Mouse (Mus musculus) left cerebral cortex, postnatal 14 days (tissue): ENCODE results near the gene C8b. TPM values are rescaled to one million over a fixed set of nuclear protein-coding genes. Genes with fewer than 3 reads are reported as not detected.

ENCODE experiments used
- DNase-seq, 2 experiments: peaks; one replicate each; pipeline ENCODE4 v3.0.0; 2021 to 2022; ENCODE audit warnings: low spot score in 2 of 2, mixed read lengths in 1 of 2
- intact Hi-C: fragments of 180-260 bp; cut with DNase I; formaldehyde crosslinking; loops from one replicate; pipeline ENCODE4 v1.15.1; 2025
- long read RNA-seq, 2 experiments: library from polyadenylated mRNA; stranded (forward); transcript quantifications; one replicate each; pipeline ENCODE4 v2.0.0; 2021
- total RNA-seq, 2 experiments: library from RNA; stranded (reverse); gene quantifications; 2 replicates each; pipeline ENCODE4 v1.2.3; 2021

Gene C8b
- total RNA-seq = under 1 TPM in 1 of 2 experiments, not detected in 1; 0.34 TPM
- long read RNA-seq, experiment 1 = 0 reads
- long read RNA-seq, experiment 2 = 0 reads

DNA sequence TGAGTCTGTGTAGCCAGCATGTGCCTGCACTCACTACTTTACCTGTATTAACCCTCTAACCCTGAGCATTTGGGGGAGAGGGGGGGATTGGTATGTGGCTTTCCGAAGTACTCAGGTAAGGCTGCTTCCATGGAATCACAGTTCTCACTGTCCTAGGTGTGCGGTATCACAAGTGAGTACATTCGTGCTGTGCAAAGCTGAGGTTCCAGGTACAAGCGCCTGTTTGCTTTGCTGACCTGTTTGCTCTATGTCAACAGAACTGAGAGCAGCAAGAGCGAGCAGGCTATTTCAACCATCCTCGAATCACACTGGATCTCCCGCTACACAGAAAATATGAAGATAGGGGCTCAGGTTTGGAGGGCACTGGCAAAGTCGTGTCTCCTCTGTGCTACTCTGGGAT is at the start of gene C8b:
Gene C8b, plus strand, starts transcription at position 253 of the 400 bp plus-strand sequence.
- intact Hi-C loops = no loop called here
- no peak for DNase-seq

DNA sequence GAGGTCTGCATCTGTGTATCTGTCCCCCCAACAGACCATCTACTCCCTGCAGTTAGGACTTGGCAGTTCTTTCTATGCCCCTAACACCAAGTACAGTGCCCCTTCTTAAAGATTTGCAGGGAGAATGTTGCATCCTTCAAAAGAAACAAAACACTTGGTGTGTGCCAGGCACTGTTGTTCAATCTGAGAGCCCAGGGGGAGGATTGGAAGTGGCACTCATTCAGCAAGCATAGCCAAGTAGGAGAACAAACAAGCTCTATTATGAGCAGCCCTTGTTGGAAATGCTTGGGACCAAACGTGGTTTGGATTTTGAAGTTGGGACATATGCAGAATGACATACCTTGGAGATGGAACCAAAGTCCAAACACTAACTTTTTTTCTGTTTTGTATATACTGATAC is 49.6 kb upstream of the C8b start:
- intact Hi-C loops = no loop called here
- DNase-seq = no peak

DNA sequence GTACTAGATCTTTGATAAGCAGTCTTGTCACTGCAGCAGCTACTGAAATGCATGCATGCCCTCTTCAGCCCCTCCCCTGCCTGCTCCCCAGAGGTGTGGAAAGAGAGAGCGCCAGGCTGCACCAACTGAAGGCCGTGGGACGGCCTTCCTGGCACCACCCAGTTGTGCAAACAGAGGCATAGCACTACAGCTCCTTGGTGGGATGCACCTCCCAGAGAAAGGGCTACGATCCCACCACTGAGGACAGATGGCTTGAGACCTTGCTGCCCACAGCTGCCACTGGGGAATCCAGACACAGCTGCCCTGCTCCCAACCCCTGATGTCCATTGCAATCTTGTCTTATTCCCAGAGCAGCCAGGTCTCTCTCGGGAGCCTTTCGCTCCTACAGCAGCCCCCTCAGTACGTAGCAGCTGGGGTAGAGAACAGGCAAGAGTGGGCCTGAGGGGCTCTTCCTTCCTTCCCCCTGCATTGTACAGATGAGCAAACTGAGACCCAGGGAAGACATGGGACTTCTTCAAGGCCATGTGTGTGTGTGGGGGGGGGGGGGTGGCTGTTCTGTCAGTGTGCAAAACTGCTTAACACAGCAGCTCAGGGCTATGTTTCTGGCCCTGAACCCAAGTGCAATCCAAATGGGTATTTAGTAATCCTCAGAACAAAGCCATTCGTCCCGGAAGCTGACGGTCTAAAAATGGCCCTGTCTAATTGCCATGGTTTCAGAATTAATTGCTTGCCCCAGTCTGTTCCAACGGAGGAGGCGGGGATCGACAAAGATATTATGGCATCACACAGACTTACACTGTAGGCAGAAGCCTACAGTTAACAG is 46.9 kb upstream of the C8b start:
- intact Hi-C loops = no loop called here
- DNase-seq = peak; percentile 56 to 74

DNA sequence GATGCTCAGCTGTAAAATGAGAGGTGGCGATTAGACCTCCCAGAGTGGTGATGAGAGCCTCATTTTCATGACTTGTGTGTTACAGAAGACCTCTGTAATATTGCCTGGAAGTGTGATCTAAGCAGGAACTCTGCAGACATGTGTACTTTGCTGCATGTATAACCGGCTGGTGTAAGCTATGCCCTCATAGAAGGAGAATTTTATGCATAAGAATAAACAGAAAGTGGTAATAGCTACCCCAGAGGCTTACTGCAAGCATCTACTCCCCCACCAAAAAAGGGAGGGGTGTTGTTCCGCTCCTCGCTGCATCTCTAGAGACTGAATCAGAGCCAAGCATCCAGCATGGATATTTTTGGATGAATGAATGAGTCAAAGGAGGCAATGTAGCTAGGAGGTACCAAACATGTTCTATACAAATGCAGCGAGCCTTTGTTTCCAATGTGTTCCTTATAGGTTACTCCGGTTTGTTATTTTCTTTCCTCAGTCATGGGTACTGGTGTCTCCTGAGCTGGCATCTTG is 42.5 kb upstream of the C8b start:
- intact Hi-C loops = loop anchor here (10.0 kb wide), 1 partner anchor 359 kb away; no protein-coding TSS in a partner anchor
- peak; percentile 53 to 77 for DNase-seq

DNA sequence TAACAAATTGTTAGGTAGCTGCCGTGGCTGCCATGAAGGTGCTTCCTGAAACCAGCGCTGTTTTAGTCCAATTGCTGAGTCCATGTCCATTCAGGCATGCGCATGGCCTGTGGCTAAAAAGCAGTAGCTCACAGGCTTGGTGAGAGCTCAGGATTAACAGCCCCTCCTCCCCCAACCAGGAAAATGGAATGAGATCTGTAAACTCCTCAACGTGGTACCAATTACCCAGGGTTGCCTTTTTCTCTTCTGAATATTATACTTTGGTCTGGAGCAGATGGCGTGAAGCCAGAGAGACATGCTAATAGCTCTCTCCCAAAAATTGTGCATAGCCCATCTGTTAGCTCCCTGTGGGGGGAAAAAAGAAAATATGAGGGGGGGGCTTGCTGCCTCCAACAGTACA is 41.9 kb upstream of the C8b start:
- intact Hi-C loops = loop anchor here (10.0 kb wide), 1 partner anchor 359 kb away; no protein-coding TSS in a partner anchor
- DNase-seq = no peak

DNA sequence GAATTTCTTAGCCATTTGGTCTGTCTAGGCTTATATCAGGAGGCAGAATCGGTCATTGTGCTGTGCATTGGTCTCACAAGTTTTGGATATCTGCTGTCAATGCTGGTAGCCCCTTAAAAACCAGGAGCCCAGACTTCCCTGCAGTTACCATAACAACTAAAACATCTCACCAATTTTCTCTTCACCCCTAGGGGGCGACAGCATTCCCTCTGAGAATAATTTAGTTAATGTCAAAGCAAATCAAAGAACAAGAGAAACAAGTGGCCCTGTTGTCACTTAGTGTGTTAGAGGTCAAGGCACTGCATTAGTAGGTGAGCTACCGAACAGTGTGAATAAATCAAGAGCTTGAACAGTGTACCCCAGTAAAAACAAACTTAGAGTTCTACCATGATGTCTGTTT is 40.4 kb upstream of the C8b start:
- intact Hi-C loops = loop anchor here (10.0 kb wide), 1 partner anchor 361 kb away; no protein-coding TSS in a partner anchor
- peak; percentile 40 to 67 for DNase-seq

DNA sequence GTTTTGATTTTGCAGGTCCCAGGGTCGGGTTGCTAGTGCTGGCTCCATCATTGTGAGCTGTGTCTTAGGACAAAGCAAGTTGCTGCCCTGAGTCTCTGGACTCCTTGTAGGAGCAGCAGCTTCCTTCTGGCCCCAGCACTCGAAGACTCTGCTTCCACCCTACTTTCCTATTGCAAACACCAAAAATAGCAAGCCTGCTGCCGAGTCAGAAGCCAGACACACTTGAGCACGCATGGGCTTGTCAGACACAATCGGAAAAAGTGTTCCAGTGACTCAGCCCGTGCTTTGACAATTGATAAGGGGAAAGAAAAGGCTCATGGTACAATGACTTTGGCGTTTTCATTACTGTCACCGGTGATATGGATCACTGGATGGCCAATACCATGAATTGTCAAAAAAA is 36.9 kb upstream of the C8b start:
- DNase-seq = no peak
- intact Hi-C loops = loop anchor here (10.0 kb wide), 1 partner anchor 364 kb away; no protein-coding TSS in a partner anchor

DNA sequence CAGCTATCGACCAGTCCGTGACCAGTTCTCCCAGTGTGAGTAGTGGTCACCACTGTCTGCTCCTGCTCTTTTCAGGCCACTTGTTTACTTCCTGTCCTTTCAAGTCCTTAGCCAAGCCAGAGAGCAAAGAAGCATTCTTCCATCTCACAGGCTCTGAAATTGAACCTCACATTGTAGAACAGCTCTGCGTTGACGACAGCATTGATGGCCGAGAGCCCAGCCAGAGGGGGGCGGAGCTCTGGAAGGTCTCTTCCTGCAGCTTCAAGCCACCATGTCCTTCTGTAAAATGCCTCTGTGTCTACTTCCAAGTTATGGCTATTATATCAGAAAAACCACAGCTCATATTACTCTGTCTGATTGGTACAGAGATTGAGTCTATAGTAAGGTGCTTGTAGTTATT is 19.6 kb upstream of the C8b start:
- DNase-seq = peak; percentile 28
- intact Hi-C loops = no loop called here

DNA sequence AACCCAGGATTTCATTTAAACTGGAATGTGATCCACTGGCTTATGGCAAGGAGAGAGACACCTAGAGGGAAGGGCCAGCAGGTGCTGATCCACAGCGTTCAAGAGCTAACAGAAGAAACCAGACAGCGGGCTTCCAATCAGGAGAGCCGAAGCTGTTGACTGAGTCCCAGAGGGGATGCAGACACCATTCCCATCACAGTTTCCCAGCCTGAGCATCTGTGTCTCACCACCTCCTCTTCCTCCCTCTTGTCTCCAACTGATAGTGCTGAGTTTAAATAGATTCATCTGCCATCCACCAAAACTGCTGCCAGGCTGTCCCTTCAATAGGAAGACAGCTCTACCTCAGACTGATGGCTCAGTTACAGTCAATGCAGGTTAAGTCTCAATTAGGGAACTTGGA is 12.0 kb upstream of the C8b start:
- DNase-seq = no peak
- intact Hi-C loops = no loop called here

DNA sequence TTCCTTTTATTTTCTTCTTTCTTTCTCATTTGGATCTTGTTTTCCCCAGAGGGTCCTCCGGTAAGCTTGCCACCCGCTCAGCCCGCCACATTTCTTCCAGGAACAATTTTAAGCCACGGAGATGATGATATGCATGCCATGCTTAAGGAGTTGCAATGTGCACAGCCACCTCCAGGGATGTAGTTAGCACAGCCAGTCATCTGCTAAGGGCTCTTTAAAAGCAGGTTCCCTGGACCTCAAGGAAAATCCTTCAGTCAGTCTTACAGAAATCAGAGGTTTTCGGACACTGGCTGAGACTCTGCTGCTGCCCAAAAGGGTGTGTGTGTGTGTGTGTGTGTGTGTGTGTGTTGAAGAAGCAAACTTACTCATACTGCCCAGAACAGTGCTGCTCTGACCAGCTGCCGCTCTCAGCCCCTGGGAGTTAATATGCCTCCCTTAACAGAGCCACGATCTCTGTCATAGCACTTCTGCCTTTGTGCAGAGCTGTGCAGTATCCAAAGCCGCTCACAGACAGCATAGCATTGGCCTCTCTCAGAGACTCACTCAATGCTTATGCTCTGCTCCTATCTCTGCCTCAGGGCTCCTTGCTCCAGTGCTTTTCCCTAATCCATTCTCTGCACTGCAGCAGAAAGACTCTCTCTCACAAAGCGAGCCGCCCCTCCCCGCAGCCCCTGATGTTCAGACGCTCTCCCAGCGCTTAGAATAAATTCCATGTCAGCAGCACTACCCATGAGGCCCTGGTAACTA is 5.1 kb upstream of the C8b start:
- intact Hi-C loops = no loop called here
- DNase-seq = peak; percentile 36 to 56

DNA sequence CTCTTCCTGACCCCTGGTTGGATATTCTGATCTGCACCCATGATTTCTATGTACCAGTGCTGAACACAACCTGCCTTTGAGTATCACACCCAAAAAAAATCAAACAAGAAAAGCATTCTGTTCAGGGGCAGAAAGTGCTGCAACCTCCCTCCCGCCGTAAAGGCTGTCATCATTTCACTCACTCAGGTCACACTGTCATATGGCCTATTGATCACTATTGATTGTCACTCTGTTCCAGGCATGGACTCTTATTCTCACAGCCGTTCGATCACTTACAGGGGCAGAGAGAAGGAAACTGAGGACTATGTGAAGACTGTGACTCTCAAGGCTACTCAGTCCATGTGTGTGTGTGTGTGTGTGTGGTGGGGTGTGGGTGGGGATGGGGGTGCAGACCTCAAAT is 2.1 kb downstream of the C8b start:
- intact Hi-C loops = no loop called here

DNA sequence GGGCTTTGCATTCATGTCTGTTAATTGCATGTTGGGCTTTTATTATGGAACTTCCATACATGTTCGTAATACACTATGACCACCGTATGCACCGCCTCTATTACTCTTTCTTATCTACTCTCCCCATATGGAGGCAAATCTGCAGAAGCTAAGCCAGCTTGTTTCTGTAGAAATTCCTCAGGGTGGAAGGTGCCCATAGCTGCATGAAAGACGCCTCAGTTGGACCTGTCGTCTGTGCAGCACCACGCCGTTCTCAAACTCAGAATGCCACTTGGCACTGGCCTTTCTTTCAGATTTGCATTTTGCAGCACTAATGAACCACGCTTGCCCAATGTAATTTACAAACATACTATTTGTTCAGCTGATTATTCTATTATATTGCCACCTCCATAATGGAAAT is 3.5 kb downstream of the C8b start:
- DNase-seq = no peak
- intact Hi-C loops = no loop called here

More for the DNA sequence above, 2.1 kb downstream of the C8b start:
- no peak for DNase-seq

DNA sequence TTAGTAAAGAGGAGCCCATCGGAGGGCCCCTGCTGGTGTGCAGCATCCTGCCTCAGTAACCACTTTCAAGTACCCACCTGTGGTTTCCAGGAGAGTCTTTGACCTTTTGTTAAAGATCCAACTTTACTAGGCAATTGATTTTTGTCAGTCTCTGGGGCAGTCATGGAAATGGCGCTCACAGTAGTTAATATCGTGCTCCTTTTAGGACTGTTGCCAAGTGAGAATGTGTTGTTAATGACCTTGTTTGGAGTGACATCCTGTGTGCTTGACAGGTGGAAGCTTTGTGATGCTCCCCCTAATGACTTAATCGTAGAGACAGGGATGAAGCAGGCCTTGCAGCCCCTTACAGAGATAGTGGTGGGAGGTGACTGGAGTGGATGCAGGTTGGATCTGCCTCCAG is 4.2 kb downstream of the C8b start:
- DNase-seq = no peak
- intact Hi-C loops = no loop called here

DNA sequence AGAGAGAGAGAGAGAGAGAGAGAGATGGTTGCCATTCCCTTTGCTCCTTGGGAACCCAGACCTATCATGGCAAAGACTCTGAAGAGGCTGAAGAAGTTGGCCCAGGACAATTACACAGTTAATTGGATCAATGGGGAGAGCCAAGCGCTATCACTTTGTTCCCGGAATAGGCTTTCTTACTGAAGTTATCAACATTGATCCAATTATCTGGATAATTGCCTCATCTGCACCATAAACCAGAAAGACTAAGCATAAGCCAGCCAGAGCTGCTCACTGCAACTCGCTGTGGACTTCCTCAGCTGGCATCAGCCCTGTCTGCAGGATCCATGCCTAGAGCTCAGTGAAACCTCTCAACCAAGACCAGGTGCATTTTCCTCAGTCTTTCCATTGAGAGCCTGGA is 9.5 kb downstream of the C8b start:
- no peak for DNase-seq
- intact Hi-C loops = no loop called here

DNA sequence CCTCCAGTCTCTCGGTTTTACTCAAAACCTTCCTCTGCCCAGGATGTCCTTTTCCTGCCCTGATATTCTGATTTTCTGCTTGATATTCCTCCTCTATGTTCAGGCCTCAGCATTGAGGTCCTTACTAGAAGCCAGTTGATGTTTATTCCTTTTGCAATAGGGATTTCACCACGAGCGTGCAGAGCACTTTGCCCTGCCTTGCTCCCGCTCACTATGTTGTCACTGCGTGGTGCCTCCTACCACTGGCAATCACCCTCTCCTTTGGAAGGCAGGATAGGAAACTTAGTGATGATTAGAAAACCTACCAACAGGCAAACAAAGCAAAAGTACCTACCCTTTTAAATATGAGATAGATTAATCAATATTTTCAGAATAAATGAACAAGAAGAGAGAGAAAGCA is 13.3 kb downstream of the C8b start:
- intact Hi-C loops = no loop called here

DNA sequence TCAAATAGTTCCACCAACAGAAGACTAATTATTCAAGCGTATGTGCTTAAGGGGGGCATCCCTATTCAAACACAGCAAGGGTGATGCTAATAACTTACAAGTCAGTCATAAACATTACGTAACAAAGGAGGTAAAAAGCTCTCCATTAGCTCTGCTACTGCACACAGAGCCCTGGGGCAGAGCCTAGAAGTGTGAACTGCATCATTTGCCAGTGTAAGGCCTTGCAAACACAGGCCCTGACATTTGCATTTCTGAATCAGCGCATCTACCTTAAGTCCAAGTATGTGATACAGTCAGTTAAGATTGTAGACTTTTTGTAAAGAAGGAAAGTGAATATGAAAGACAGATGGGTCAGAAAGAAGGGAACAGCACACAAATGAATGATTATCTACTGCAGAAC is 15.3 kb downstream of the C8b start:
- intact Hi-C loops = no loop called here
- DNase-seq = no peak

More for the DNA sequence above, 13.3 kb downstream of the C8b start:
- DNase-seq = no peak

DNA sequence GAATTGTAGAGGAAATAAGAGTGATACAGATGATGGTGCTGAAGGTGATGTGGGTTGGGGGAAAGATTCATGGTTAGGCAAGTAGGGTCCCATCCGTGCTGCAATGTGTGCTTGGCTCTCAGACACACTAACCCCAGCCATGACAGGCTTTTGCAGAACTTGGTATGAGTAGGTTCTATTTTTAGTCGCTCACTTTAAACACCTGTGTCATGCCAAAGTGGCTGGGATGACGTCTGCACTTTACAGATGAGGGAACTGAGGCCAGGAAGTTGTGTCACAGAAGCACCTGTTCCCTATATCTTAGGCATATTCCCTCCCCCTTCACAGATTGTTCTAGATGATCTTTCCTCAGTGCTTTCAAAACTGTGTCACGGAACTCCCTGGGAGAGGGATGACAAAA is 16.2 kb downstream of the C8b start:
- no peak for DNase-seq
- intact Hi-C loops = no loop called here

DNA sequence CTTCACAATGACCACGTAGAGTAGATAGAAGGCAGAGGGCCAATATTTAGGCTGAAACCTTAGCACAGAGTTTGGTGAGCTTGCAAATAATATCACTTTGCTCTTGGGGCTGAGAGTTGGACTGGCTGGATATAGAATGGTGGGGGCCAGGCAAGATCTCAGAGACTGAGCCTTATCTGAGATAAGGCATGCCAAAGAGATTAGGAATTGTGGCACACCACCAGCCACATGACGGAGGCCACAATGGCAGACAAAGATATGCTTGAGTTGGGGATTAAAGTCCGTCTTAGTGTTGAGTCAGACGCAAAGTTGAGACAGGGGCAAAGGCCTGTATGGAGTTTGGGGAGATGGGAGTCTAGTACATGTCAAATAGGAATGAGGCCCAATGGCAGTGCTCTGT is 26.0 kb downstream of the C8b start:
- no peak for DNase-seq
- intact Hi-C loops = no loop called here

DNA sequence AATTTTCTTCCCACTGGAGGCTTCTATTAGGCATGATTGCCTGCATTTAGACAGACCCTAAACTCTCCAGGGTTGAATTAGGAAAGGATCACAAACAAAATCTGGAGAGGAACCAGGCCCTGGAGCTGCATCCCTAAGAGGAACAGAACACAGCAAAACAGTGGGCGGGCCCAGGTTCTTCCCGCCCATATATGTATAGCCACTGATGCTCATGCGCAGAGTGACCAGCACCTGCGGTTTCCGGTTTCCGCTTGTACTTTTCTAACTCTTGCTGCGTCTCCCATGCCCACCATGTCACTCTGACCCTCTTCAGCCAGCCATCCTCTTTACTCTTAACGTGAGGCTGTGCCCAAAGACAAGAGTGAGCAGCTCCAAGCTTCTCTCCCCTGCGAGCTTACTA is 32.8 kb downstream of the C8b start:
- intact Hi-C loops = no loop called here

DNA sequence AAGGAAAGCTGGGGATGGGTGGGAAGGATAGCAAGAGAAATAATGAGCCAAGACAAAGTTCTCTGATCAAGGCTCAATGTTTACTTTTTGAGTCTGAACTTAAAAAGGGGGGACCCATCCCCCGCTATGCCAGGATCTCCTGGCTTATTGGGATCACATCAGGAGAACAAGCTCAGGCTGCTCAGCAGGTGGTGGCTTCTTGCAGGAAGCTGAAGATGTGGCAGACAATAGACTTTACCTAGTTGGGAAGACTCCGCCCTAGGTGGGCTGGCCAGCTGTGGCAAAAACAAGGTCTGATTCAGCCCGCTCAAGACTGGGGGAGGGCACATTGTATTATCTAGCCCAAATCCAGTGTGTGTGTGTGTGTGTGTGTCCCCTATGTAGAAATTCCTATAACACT is 35.5 kb downstream of the C8b start:
- no peak for DNase-seq
- intact Hi-C loops = no loop called here

More for the DNA sequence above, 32.8 kb downstream of the C8b start:
- DNase-seq = no peak
